Mouse (Mus musculus) kidney, postnatal 14 days (tissue): ENCODE measurements around the gene Mfsd13b.

ENCODE experiments used
- DNase-seq: peaks from one replicate; pipeline ENCODE4 v3.0.0; 2022; ENCODE audit warnings: mixed read lengths

Mfsd13b gene

GRCm38 (mm10) chr7:121045671-121046453, 63.6 kb downstream of the Mfsd13b start:
- peak; percentile 29 for DNase-seq

GRCm38 (mm10) chr7:121047624-121048023, 65.3 kb downstream of the Mfsd13b start:
- no peak for DNase-seq

- no peak for DNase-seq
Measured at GRCm38 (mm10) chr7:121053071-121053470, 70.8 kb downstream of the Mfsd13b start.

- DNase-seq: no peak
Measured at GRCm38 (mm10) chr7:121059477-121060218, 77.3 kb downstream of the Mfsd13b start.

- DNase-seq: peak; percentile 46
Measured at GRCm38 (mm10) chr7:121064309-121064708, 82.0 kb downstream of the Mfsd13b start.
